8 mouse cellular contexts compared by ENCODE assay signal in genomic region chr3:102203131-102203530, GRCm38 (mm10). TPM values are rescaled to one million over a fixed set of nuclear protein-coding genes. Genes with fewer than 3 reads are reported as not detected.
A peak's percentile ranks its signal among the peaks of the same experiment; 100 is the strongest.
DNase-seq lines count a peak whose midpoint lies in the region; ATAC-seq and TF ChIP-seq lines count a peak whose summit lies in the region.

No protein-coding gene starts in this region.

- H3K36me3 ChIP-seq in heart, embryonic 16.5 days (ENCODE audit: control insufficient read depth, insufficient read depth): no peaks in the 10 kb centered on the region
- no peaks in the 10 kb centered on the region for H3K36me3 ChIP-seq in hindbrain, embryonic 15.5 days
- no peaks in the 10 kb centered on the region for H3K36me3 ChIP-seq in midbrain, embryonic 14.5 days (ENCODE audit: control insufficient read depth, insufficient read depth, low read length)

- H3K27me3 ChIP-seq in heart, embryonic 16.5 days (ENCODE audit: control insufficient read depth, insufficient read depth, low read length): 0 out of 2 replicates have a peak, but pooled peaks cover 3% of the 10 kb centered on the region
- peaks cover 15% of the 10 kb centered on the region for H3K27me3 ChIP-seq in hindbrain, embryonic 15.5 days
- H3K27me3 ChIP-seq in midbrain, embryonic 14.5 days (ENCODE audit: control insufficient read depth, insufficient read depth, low read length): peaks cover 46% of the 10 kb centered on the region

- no peak for DNase-seq in heart, postnatal 4 days
- peak; percentile 38 for DNase-seq in midbrain, embryonic 14.5 days
- no peak for DNase-seq in layer of hippocampus, postnatal 10 days (ENCODE audit: low spot score in 2 of 2)
- DNase-seq in thymus, postnatal 0 days (ENCODE audit: low spot score): no peak
- DNase-seq in testis, postnatal 10 days (ENCODE audit: low spot score): no peak

- no peak for TF ChIP-seq POLR2A in cortical plate, adult 2 months (IDR thresholded peaks at IDR 0.05; ENCODE audit: extremely low read depth, insufficient read depth, low read length)

- 13% methylated on average over 7 of the region's 7 CpGs for WGBS in heart, embryonic 16.5 days
- 2% methylated on average over 7 of the region's 7 CpGs for WGBS in hindbrain, embryonic 15.5 days
- 3% methylated on average over 7 of the region's 7 CpGs for WGBS in midbrain, embryonic 14.5 days

- TF ChIP-seq CTCF in cortical plate, adult 2 months (IDR thresholded peaks at IDR 0.05; ENCODE audit: extremely low read depth, insufficient read depth, low read length): no peak

- H3K4me1 ChIP-seq in heart, embryonic 16.5 days (ENCODE audit: control insufficient read depth, insufficient read depth, low read length): peaks cover 38% of the 10 kb centered on the region
- H3K4me1 ChIP-seq in cortical plate, adult 2 months (ENCODE audit: control insufficient read depth, insufficient read depth, low read length): peaks cover 3% of the 10 kb centered on the region
- H3K4me1 ChIP-seq in hindbrain, embryonic 15.5 days (replicated peaks): peaks cover 38% of the 10 kb centered on the region
- peaks cover 12% of the 10 kb centered on the region for H3K4me1 ChIP-seq in midbrain, embryonic 14.5 days (ENCODE audit: control insufficient read depth, insufficient read depth, low read length)

- H3K4me3 ChIP-seq in heart, embryonic 16.5 days (ENCODE audit: low read length): peak overlapping the region; percentile 84
- peak overlapping the region; percentile 51; the same call in 1 of the 2 replicates for H3K4me3 ChIP-seq in cortical plate, adult 2 months (ENCODE audit: insufficient read depth, low read length)
- H3K4me3 ChIP-seq in hindbrain, embryonic 15.5 days: peak overlapping the region; percentile 78
- peak overlapping the region; percentile 62 for H3K4me3 ChIP-seq in midbrain, embryonic 14.5 days (replicated peaks; ENCODE audit: low read depth, low read length)

- peak overlapping the region; percentile 90 for H3K9ac ChIP-seq in heart, embryonic 16.5 days (ENCODE audit: low read length)
- H3K9ac ChIP-seq in hindbrain, embryonic 15.5 days: peak overlapping the region; percentile 71
- H3K9ac ChIP-seq in midbrain, embryonic 14.5 days (replicated peaks; ENCODE audit: low read length): no peak overlapping the region

- no peaks in the 10 kb centered on the region for H3K9me3 ChIP-seq in heart, embryonic 16.5 days (replicated peaks; ENCODE audit: control insufficient read depth, low read length)
- H3K9me3 ChIP-seq in hindbrain, embryonic 15.5 days: no peaks in the 10 kb centered on the region
- H3K9me3 ChIP-seq in midbrain, embryonic 14.5 days (ENCODE audit: control insufficient read depth, low read length): no peaks in the 10 kb centered on the region

- H3K27ac ChIP-seq in heart, embryonic 16.5 days (ENCODE audit: low read length): no peak overlapping the region
- H3K27ac ChIP-seq in cortical plate, adult 2 months (ENCODE audit: insufficient read depth, low read length): no peak overlapping the region
- no peak overlapping the region for H3K27ac ChIP-seq in hindbrain, embryonic 15.5 days (replicated peaks)
- H3K27ac ChIP-seq in midbrain, embryonic 14.5 days (replicated peaks; ENCODE audit: low read depth, low read length): no peak overlapping the region

- ATAC-seq in heart, embryonic 16.5 days (replicated peaks; ENCODE audit: extremely low read depth, insufficient read depth, low FRiP score): no peak
- no peak for ATAC-seq in hindbrain, embryonic 15.5 days (ENCODE audit: low FRiP score, low read depth)
- ATAC-seq in midbrain, embryonic 14.5 days (ENCODE audit: low FRiP score, low TSS enrichment): no peak

- peak overlapping the region; percentile 86 for H3K4me2 ChIP-seq in heart, embryonic 16.5 days (ENCODE audit: low read depth, low read length)
- H3K4me2 ChIP-seq in hindbrain, embryonic 15.5 days: peak overlapping the region; percentile 99
- H3K4me2 ChIP-seq in midbrain, embryonic 14.5 days (ENCODE audit: low read length): peak overlapping the region; percentile 99

RNA-seq across cellular contexts. Expression of gene Vangl1, which starts 1.4 kb away (rescaled TPM):
- 22.9 and 25.3 TPM in 2 replicates for polyA plus RNA-seq in heart, embryonic 16.5 days (2015; fragmentation: Nextera tagmentation; extraction: Ambion mirVana)
- 10 to 100 TPM; 35.7 to 37.3 TPM for total RNA-seq in heart, postnatal 4 days (2021)
- polyA plus RNA-seq in cortical plate, adult 2 months (2012; rRNA removed): 4.5 and 5.0 TPM in 2 replicates
- 9.1 and 9.5 TPM in 2 replicates for polyA plus RNA-seq in hindbrain, embryonic 15.5 days (2015; fragmentation: Nextera tagmentation; extraction: Ambion mirVana)
- polyA plus RNA-seq in midbrain, embryonic 14.5 days (2014; fragmentation: Nextera tagmentation; extraction: Ambion mirVana): 5.9 and 7.8 TPM in 2 replicates
- 10 to 100 TPM in 1 of 2 experiments, 1 to 10 TPM in 1; 8.4 to 11.0 TPM for total RNA-seq in layer of hippocampus, postnatal 10 days (2021)
- polyA plus RNA-seq in thymus, postnatal 0 days (2015; fragmentation: Nextera tagmentation; extraction: Ambion mirVana): 5.2 and 5.4 TPM in 2 replicates
